Mouse (Mus musculus): Measurements from ENCODE around the gene Syne1. TPM values are rescaled to one million over a fixed set of nuclear protein-coding genes. Genes with fewer than 3 reads are reported as not detected.

Syne1 gene
- polyA plus RNA-seq, 1 experiment from 2014 or later: 27.1 TPM

DNA sequence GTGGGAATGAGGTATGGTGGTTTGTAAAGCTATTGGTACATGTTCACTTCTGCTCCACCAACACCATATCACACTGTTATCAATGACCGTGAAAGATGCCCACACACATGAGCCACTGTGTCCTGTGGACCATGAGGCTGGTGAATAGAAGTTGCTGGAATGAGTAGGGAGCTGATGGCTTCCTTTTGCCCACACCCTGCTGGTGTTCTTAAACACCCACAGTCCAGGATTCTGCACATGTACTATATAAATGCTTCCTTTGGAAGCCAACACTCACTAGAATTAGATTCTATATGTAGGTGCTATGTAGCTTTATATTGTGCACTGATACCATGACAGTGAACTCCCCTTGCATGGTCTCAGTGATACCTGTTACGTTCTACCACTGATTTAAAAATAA lies 574.7 kb downstream of the Syne1 start:
- Histone ChIP-seq H3K9ac (ENCODE audit: low read length) (no peak overlapping the region), H3K9me3 (ENCODE audit: control insufficient read depth, low read length) (no peaks in the 10 kb centered on the region), H3K4me2 (ENCODE audit: low read length) (no peak overlapping the region), H3K36me3 (ENCODE audit: control insufficient read depth, insufficient read depth, low read length) (no peaks in the 10 kb centered on the region), H3K4me3 (ENCODE audit: control insufficient read depth in 1 of 2, insufficient read depth in 1 of 2, low read depth in 1 of 2, low read length in 2 of 2) (no peak overlapping the region), H3K27ac (replicated peaks in 1 of 2; ENCODE audit: control insufficient read depth in 1 of 2, insufficient read depth in 1 of 2, low read depth in 2 of 2, low read length in 2 of 2) (no peak overlapping the region), H3K27me3 (ENCODE audit: control insufficient read depth, insufficient read depth, low read length) (no peaks in the 10 kb centered on the region), H3K4me1 (ENCODE audit: control insufficient read depth in 2 of 2, insufficient read depth in 2 of 2, low read length in 2 of 2) (no peaks in the 10 kb centered on the region)
- ATAC-seq (ENCODE audit: insufficient number of reproducible peaks, insufficient read depth, low FRiP score, low read depth): no peak
- WGBS: 66% methylated on average over 2 of the region's 2 CpGs

DNA sequence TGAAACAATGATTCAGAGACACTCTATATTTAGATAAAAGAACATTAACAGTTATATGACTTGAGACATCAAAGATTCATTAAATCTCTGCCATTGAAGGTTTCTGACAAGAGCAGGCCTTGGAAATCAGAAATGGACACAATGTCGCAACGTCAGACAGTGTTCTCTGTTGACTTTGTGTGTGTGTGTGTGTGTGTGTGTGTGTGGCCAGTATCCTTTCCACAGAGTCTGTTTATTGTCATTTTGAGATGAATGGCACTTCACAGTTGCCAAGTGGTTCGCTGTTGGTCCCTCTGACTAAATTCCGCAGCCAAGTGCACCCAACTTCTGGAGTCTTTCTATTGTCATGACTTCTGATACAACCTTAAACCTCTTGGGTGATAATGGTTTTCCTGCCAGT lies 577.0 kb downstream of the Syne1 start:
- WGBS: 52% methylated on average over 4 of the region's 4 CpGs
- no peak overlapping the region for H3K9ac ChIP-seq (ENCODE audit: low read length)

GRCm38 (mm10) chr10:4972026-4972425 lies 579.3 kb downstream of the Syne1 start:
- ATAC-seq (ENCODE audit: insufficient number of reproducible peaks, insufficient read depth, low FRiP score, low read depth): no peak
- Histone ChIP-seq H3K27me3 (ENCODE audit: control insufficient read depth, insufficient read depth, low read length) (no peaks in the 10 kb centered on the region), H3K9me3 (ENCODE audit: control insufficient read depth, low read length) (no peaks in the 10 kb centered on the region), H3K4me3 (ENCODE audit: control insufficient read depth in 1 of 2, insufficient read depth in 1 of 2, low read depth in 1 of 2, low read length in 2 of 2) (no peak overlapping the region), H3K4me2 (ENCODE audit: low read length) (no peak overlapping the region), H3K4me1 (ENCODE audit: control insufficient read depth in 2 of 2, insufficient read depth in 2 of 2, low read length in 2 of 2) (no peaks in the 10 kb centered on the region), H3K9ac (ENCODE audit: low read length) (no peak overlapping the region), H3K36me3 (ENCODE audit: control insufficient read depth, insufficient read depth, low read length) (no peaks in the 10 kb centered on the region), H3K27ac (replicated peaks in 1 of 2; ENCODE audit: control insufficient read depth in 1 of 2, insufficient read depth in 1 of 2, low read depth in 2 of 2, low read length in 2 of 2) (no peak overlapping the region)
- 46% methylated on average over 2 of the region's 2 CpGs for WGBS

More for the DNA sequence above, 577.0 kb downstream of the Syne1 start:
- no peak overlapping the region for H3K27ac ChIP-seq (replicated peaks in 1 of 2; ENCODE audit: control insufficient read depth in 1 of 2, insufficient read depth in 1 of 2, low read depth in 2 of 2, low read length in 2 of 2)
- no peak overlapping the region for H3K4me3 ChIP-seq (ENCODE audit: control insufficient read depth in 1 of 2, insufficient read depth in 1 of 2, low read depth in 1 of 2, low read length in 2 of 2)
- no peak overlapping the region for H3K4me2 ChIP-seq (ENCODE audit: low read length)
- no peaks in the 10 kb centered on the region for H3K27me3 ChIP-seq (ENCODE audit: control insufficient read depth, insufficient read depth, low read length)
- ATAC-seq (ENCODE audit: insufficient number of reproducible peaks, insufficient read depth, low FRiP score, low read depth): no peak
- no peaks in the 10 kb centered on the region for H3K9me3 ChIP-seq (ENCODE audit: control insufficient read depth, low read length)
- no peaks in the 10 kb centered on the region for H3K36me3 ChIP-seq (ENCODE audit: control insufficient read depth, insufficient read depth, low read length)
- H3K4me1 ChIP-seq (ENCODE audit: control insufficient read depth in 2 of 2, insufficient read depth in 2 of 2, low read length in 2 of 2): no peaks in the 10 kb centered on the region

GRCm38 (mm10) chr10:4971586-4971985 lies 579.7 kb downstream of the Syne1 start:
- H3K9me3 ChIP-seq (ENCODE audit: control insufficient read depth, low read length): no peaks in the 10 kb centered on the region
- no peaks in the 10 kb centered on the region for H3K36me3 ChIP-seq (ENCODE audit: control insufficient read depth, insufficient read depth, low read length)
- no peak overlapping the region for H3K4me2 ChIP-seq (ENCODE audit: low read length)
- H3K4me3 ChIP-seq (ENCODE audit: control insufficient read depth in 1 of 2, insufficient read depth in 1 of 2, low read depth in 1 of 2, low read length in 2 of 2): no peak overlapping the region
- H3K4me1 ChIP-seq (ENCODE audit: control insufficient read depth in 2 of 2, insufficient read depth in 2 of 2, low read length in 2 of 2): no peaks in the 10 kb centered on the region
- no peak for ATAC-seq (ENCODE audit: insufficient number of reproducible peaks, insufficient read depth, low FRiP score, low read depth)
- no peak overlapping the region for H3K9ac ChIP-seq (ENCODE audit: low read length)
- H3K27ac ChIP-seq (replicated peaks in 1 of 2; ENCODE audit: control insufficient read depth in 1 of 2, insufficient read depth in 1 of 2, low read depth in 2 of 2, low read length in 2 of 2): no peak overlapping the region
- no peaks in the 10 kb centered on the region for H3K27me3 ChIP-seq (ENCODE audit: control insufficient read depth, insufficient read depth, low read length)

GRCm38 (mm10) chr10:4971156-4971555 lies 580.1 kb downstream of the Syne1 start:
- 82% methylated on average over 7 of the region's 7 CpGs for WGBS
- Histone ChIP-seq H3K4me1 (ENCODE audit: control insufficient read depth in 2 of 2, insufficient read depth in 2 of 2, low read length in 2 of 2) (no peaks in the 10 kb centered on the region), H3K27me3 (ENCODE audit: control insufficient read depth, insufficient read depth, low read length) (no peaks in the 10 kb centered on the region), H3K36me3 (ENCODE audit: control insufficient read depth, insufficient read depth, low read length) (no peaks in the 10 kb centered on the region), H3K9me3 (ENCODE audit: control insufficient read depth, low read length) (no peaks in the 10 kb centered on the region), H3K4me2 (ENCODE audit: low read length) (no peak overlapping the region), H3K4me3 (ENCODE audit: control insufficient read depth in 1 of 2, insufficient read depth in 1 of 2, low read depth in 1 of 2, low read length in 2 of 2) (no peak overlapping the region), H3K27ac (replicated peaks in 1 of 2; ENCODE audit: control insufficient read depth in 1 of 2, insufficient read depth in 1 of 2, low read depth in 2 of 2, low read length in 2 of 2) (no peak overlapping the region), H3K9ac (ENCODE audit: low read length) (no peak overlapping the region)
- ATAC-seq (ENCODE audit: insufficient number of reproducible peaks, insufficient read depth, low FRiP score, low read depth): no peak

Other genes with a start within 250 kb of the Syne1 start
- 7.1 and 7.7 TPM in 2 replicates for gene Myct1, start 42.3 kb upstream of the Syne1 start, polyA plus RNA-seq (2014; fragmentation: Nextera tagmentation; extraction: Ambion mirVana)
- gene Vip, start 87.7 kb upstream of the Syne1 start, polyA plus RNA-seq (2014; fragmentation: Nextera tagmentation; extraction: Ambion mirVana): not detected in 2 replicates

Data from heart, embryonic 14.5 days (tissue).